Mouse (Mus musculus) lung, embryonic 16.5 days (tissue): ENCODE results near the gene Cmpk1. TPM values are rescaled to one million over a fixed set of nuclear protein-coding genes. Genes with fewer than 3 reads are reported as not detected.

Experiments
- ATAC-seq: fragments of 200-750 bp; cut with Nextera tagmentation; 2 replicates; pipeline ENCODE4 v1.8.0; 2017; ENCODE audit warnings: low read depth, mild to moderate bottlenecking, moderate library complexity
- H3K27ac ChIP-seq: fragments of 300-500 bp; sonication (generic); 2 replicates; pipeline ENCODE4 v1.5.1; 2014; ENCODE audit warnings: mild to moderate bottlenecking, control low read depth, low read length
- H3K27me3 ChIP-seq: fragments of 300-500 bp; sonication (generic); 2 replicates; pipeline ENCODE4 v1.6.1; 2014; ENCODE audit warnings: low read depth, low read length, mixed read lengths; ENCODE audit not compliant: control insufficient read depth, insufficient read depth
- H3K36me3 ChIP-seq: fragments of 300-500 bp; sonication (generic); 2 replicates; pipeline ENCODE4 v1.6.1; 2014; ENCODE audit warnings: low read length; ENCODE audit not compliant: control insufficient read depth, insufficient read depth
- H3K4me1 ChIP-seq: fragments of 300-500 bp; sonication (generic); replicated peaks from 2 replicates; pipeline ENCODE4 v1.6.1; 2014; ENCODE audit warnings: low read length, mixed read lengths; ENCODE audit not compliant: control insufficient read depth, insufficient read depth
- H3K4me2 ChIP-seq: fragments of 300-500 bp; sonication (generic); 2 replicates; pipeline ENCODE4 v1.6.1; 2014; ENCODE audit warnings: low read depth, low read length, control low read depth
- H3K4me3 ChIP-seq: fragments of 300-500 bp; sonication (generic); 2 replicates; pipeline ENCODE4 v1.5.1; 2014; ENCODE audit warnings: mild to moderate bottlenecking, low read length, control low read depth
- H3K9ac ChIP-seq: fragments of 300-500 bp; sonication (generic); 2 replicates; pipeline ENCODE4 v1.6.1; 2014; ENCODE audit warnings: low read length, control low read depth
- H3K9me3 ChIP-seq: fragments of 300-500 bp; sonication (generic); 2 replicates; pipeline ENCODE4 v1.6.1; 2016; ENCODE audit warnings: low read length; ENCODE audit not compliant: control insufficient read depth
- WGBS: fragments of 180-500 bp; shearing (Covaris S2); extraction: QIAGEN DNeasy Blood & Tissue Kit; methylation state at CpG from one replicate; pipeline ENCODE4 v1.1.7; 2014; 5-methylcytosine and 5-hydroxymethylcytosine counted together
- polyA plus RNA-seq: library from polyadenylated mRNA; unstranded; fragments of >200 nt; fragmentation: Nextera tagmentation; extraction: Ambion mirVana; gene quantifications from 2 replicates; pipeline ENCODE4 v1.2.1, GENCODE M21; 2015

Gene Cmpk1
- polyA plus RNA-seq, 1 experiment from 2014 or later, result 89.2 TPM

- H3K4me2 ChIP-seq, result no peak overlapping the region
- no peaks in the 10 kb centered on the region for H3K9me3 ChIP-seq
- H3K4me3 ChIP-seq, result no peak overlapping the region
- no peaks in the 10 kb centered on the region for H3K4me1 ChIP-seq
- H3K36me3 ChIP-seq, result no peaks in the 10 kb centered on the region
- H3K9ac ChIP-seq, result no peak overlapping the region
- no peak for ATAC-seq
- WGBS, result 68% methylated on average over 3 of the region's 3 CpGs
- H3K27ac ChIP-seq, result no peak overlapping the region
- no peaks in the 10 kb centered on the region for H3K27me3 ChIP-seq
These were observed 33.9 kb downstream of the Cmpk1 start for GRCm38 (mm10) chr4:114953172-114953571.

DNA sequence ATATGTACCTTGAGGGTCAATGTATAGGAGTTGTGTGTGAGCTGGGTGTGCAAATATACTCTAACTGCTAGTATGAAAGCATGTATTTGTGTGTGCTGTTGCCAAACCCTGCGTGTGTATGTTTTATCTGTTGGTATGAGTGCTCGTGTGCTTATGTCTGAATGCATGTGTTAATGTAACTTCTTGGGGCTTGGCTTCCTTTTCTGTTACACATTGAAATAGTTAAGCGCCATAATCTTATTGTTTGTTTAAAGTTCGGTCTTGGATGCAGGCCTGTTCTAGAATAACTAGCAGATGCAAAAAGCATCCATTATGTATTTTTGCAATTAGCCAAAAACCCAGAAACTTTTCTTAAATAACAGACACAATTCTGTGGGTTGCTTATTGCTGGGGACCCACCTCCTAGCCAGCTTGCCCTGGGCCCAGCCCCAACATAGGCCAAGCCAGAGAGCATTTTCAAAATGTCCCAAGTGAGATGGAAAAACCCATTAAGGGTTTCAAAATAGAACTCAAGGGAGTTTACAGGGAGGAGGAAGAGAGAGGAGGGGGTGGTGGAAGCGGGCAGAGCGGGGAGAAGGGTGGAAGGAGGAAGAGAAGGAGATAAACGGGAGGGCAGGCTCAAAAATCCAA lies 39.1 kb downstream of the Cmpk1 start:
- no peak overlapping the region for H3K9ac ChIP-seq
- no peaks in the 10 kb centered on the region for H3K4me1 ChIP-seq
- 43% methylated on average over 7 of the region's 7 CpGs for WGBS
- no peak overlapping the region for H3K4me2 ChIP-seq
- H3K27me3 ChIP-seq, result no peaks in the 10 kb centered on the region
- H3K9me3 ChIP-seq, result no peaks in the 10 kb centered on the region
- H3K4me3 ChIP-seq, result no peak overlapping the region
- ATAC-seq, result no peak
- no peak overlapping the region for H3K27ac ChIP-seq
- H3K36me3 ChIP-seq, result no peaks in the 10 kb centered on the region

DNA sequence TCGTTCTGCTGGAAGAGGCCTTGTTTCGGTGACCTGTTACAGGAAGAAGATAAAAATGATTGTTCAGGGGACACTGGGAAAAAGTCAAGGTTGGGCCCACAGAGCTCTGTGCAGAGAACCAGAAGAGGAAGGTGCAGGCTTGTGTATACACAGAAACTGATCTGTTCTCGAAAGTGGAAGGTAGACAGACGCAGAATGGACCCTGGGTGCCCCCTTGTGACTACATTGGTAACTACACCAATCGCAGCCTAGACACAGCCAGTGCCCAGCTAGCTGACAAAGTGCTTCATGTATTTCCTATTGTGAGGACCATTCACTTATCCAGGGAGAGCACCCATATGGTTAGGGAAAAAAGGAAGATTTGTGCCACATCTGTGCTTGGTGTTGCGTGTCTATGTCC lies 39.6 kb downstream of the Cmpk1 start:
- WGBS, result 18% methylated on average over 6 of the region's 6 CpGs
- H3K27me3 ChIP-seq, result no peaks in the 10 kb centered on the region
- H3K27ac ChIP-seq, result no peak overlapping the region
- H3K9ac ChIP-seq, result no peak overlapping the region
- H3K4me2 ChIP-seq, result no peak overlapping the region
- ATAC-seq, result peak; percentile 77; the same call in 1 of the 2 replicates
- no peaks in the 10 kb centered on the region for H3K9me3 ChIP-seq
- no peak overlapping the region for H3K4me3 ChIP-seq
- no peaks in the 10 kb centered on the region for H3K36me3 ChIP-seq
- no peaks in the 10 kb centered on the region for H3K4me1 ChIP-seq

DNA sequence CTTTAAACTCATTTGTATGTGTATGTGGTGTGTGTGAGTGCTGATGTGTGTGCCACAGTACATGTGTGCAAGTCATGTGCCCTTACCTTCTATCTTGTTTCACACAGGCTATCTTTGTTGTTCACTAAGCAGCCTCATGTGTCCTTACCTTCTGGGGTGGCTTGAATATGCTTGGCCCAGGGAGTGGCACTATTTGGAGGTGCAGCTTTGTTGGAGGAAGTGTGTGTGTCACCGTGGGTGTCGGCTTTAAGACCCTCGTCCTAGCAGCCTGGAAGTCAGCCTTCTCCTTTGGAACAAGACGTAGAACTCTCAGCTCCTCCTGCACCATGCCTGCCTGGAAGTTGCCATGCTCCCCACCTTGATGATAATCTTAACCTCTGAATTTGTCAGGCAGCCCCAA lies 40.6 kb downstream of the Cmpk1 start:
- H3K4me3 ChIP-seq, result no peak overlapping the region
- no peak overlapping the region for H3K9ac ChIP-seq
- no peaks in the 10 kb centered on the region for H3K27me3 ChIP-seq
- no peaks in the 10 kb centered on the region for H3K4me1 ChIP-seq
- H3K36me3 ChIP-seq, result no peaks in the 10 kb centered on the region
- no peak overlapping the region for H3K27ac ChIP-seq
- ATAC-seq, result no peak
- no peaks in the 10 kb centered on the region for H3K9me3 ChIP-seq
- H3K4me2 ChIP-seq, result no peak overlapping the region
- 85% methylated on average over 4 of the region's 4 CpGs for WGBS

- Histone ChIP-seq H3K9ac (no peak overlapping the region), H3K27ac (no peak overlapping the region), H3K27me3 (no peaks in the 10 kb centered on the region), H3K4me1 (no peaks in the 10 kb centered on the region), H3K4me2 (no peak overlapping the region), H3K4me3 (no peak overlapping the region), H3K9me3 (no peaks in the 10 kb centered on the region), H3K36me3 (no peaks in the 10 kb centered on the region)
- no peak for ATAC-seq
- WGBS, result 24% methylated on average over 5 of the region's 5 CpGs
These were observed 42.0 kb downstream of the Cmpk1 start for GRCm38 (mm10) chr4:114945021-114945420.

- no peak overlapping the region for H3K9ac ChIP-seq
- no peak overlapping the region for H3K4me2 ChIP-seq
- WGBS, result 73% methylated on average over 8 of the region's 8 CpGs
- no peaks in the 10 kb centered on the region for H3K27me3 ChIP-seq
- H3K27ac ChIP-seq, result no peak overlapping the region
- no peak for ATAC-seq
- H3K9me3 ChIP-seq, result no peaks in the 10 kb centered on the region
- no peak overlapping the region for H3K4me3 ChIP-seq
- H3K4me1 ChIP-seq, result no peaks in the 10 kb centered on the region
- H3K36me3 ChIP-seq, result no peaks in the 10 kb centered on the region
These were observed 44.5 kb downstream of the Cmpk1 start for GRCm38 (mm10) chr4:114942583-114942982.

GRCm38 (mm10) chr4:114942112-114942511 lies 44.9 kb downstream of the Cmpk1 start:
- no peak overlapping the region for H3K4me2 ChIP-seq
- H3K27ac ChIP-seq, result no peak overlapping the region
- ATAC-seq, result no peak
- WGBS, result 53% methylated on average over 4 of the region's 4 CpGs
- H3K9me3 ChIP-seq, result no peaks in the 10 kb centered on the region
- H3K9ac ChIP-seq, result no peak overlapping the region
- H3K4me1 ChIP-seq, result no peaks in the 10 kb centered on the region
- H3K36me3 ChIP-seq, result no peaks in the 10 kb centered on the region
- no peaks in the 10 kb centered on the region for H3K27me3 ChIP-seq
- H3K4me3 ChIP-seq, result no peak overlapping the region

DNA sequence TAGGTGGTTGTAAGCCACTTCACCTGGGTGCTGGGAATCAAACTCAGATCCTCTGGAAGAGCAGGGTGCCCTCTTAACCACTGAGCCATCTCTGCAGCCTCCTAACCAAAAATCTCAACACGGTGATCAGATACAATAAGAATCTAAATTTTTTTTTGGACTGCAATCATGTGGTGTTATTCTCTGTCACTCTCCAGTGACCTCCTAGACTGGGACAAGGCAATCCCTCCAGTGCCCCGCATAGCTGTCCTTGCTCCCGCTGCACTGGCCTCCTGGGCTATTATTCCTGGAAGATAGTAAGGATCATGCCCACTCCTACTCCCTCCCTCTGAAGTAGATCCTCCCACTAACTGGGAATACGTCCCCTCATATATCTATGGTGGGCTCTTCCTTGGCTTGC lies 45.7 kb downstream of the Cmpk1 start:
- ATAC-seq, result no peak
- H3K4me1 ChIP-seq, result no peaks in the 10 kb centered on the region
- no peaks in the 10 kb centered on the region for H3K9me3 ChIP-seq
- 79% methylated on average over 4 of the region's 4 CpGs for WGBS
- no peak overlapping the region for H3K27ac ChIP-seq
- no peaks in the 10 kb centered on the region for H3K36me3 ChIP-seq
- no peak overlapping the region for H3K9ac ChIP-seq
- H3K4me3 ChIP-seq, result no peak overlapping the region
- no peak overlapping the region for H3K4me2 ChIP-seq
- no peaks in the 10 kb centered on the region for H3K27me3 ChIP-seq

GRCm38 (mm10) chr4:114938248-114938647 lies 48.8 kb downstream of the Cmpk1 start:
- Histone ChIP-seq H3K4me1 (no peaks in the 10 kb centered on the region), H3K27me3 (no peaks in the 10 kb centered on the region), H3K4me3 (no peak overlapping the region)

More at GRCm38 (mm10) chr4:114938248-114938647, 48.8 kb downstream of the Cmpk1 start:
- no peak overlapping the region for H3K4me2 ChIP-seq
- 40% methylated on average over 3 of the region's 3 CpGs for WGBS
- ATAC-seq, result no peak
- H3K27ac ChIP-seq, result no peak overlapping the region
- H3K36me3 ChIP-seq, result no peaks in the 10 kb centered on the region
- no peaks in the 10 kb centered on the region for H3K9me3 ChIP-seq
- H3K9ac ChIP-seq, result no peak overlapping the region
